Mouse (Mus musculus) midbrain, embryonic 14.5 days (tissue): ENCODE data around the gene Pipox. TPM values are rescaled to one million over a fixed set of nuclear protein-coding genes. Genes with fewer than 3 reads are reported as not detected.

Source experiments
- ATAC-seq: fragments of 200-750 bp; cut with Nextera tagmentation; 2 replicates; pipeline ENCODE4 v1.8.0; 2017; ENCODE audit warnings: moderate number of reproducible peaks, moderate library complexity; ENCODE audit not compliant: low FRiP score, low TSS enrichment
- DNase-seq: peaks from one replicate; pipeline ENCODE4 v3.0.0-alpha.2; 2015
- H3K27ac ChIP-seq: fragments of 300-500 bp; sonication (generic); replicated peaks from 2 replicates; pipeline ENCODE4 v1.5.1; 2014; ENCODE audit warnings: mild to moderate bottlenecking, low read depth, low read length, moderate library complexity
- H3K27me3 ChIP-seq: fragments of 300-500 bp; sonication (generic); 2 replicates; pipeline ENCODE4 v1.6.1; 2014; ENCODE audit warnings: low read length, control low read depth, mixed read lengths; ENCODE audit not compliant: control insufficient read depth, insufficient read depth
- H3K36me3 ChIP-seq: fragments of 300-500 bp; sonication (generic); 2 replicates; pipeline ENCODE4 v1.6.1; 2014; ENCODE audit warnings: low read length, control low read depth; ENCODE audit not compliant: control insufficient read depth, insufficient read depth
- H3K4me1 ChIP-seq: fragments of 300-500 bp; sonication (generic); 2 replicates; pipeline ENCODE4 v1.6.1; 2014; ENCODE audit warnings: mild to moderate bottlenecking, antibody characterized with exemption, low read length, control low read depth; ENCODE audit not compliant: control insufficient read depth, insufficient read depth
- H3K4me2 ChIP-seq: fragments of 300-500 bp; sonication (generic); 2 replicates; pipeline ENCODE4 v1.6.1; 2014; ENCODE audit warnings: mild to moderate bottlenecking, low read length, moderate library complexity
- H3K4me3 ChIP-seq: fragments of 300-500 bp; sonication (generic); replicated peaks from 2 replicates; pipeline ENCODE4 v1.5.1; 2014; ENCODE audit warnings: low read depth, low read length
- H3K9ac ChIP-seq: fragments of 300-500 bp; sonication (generic); replicated peaks from 2 replicates; pipeline ENCODE4 v1.6.1; 2014; ENCODE audit warnings: mild to moderate bottlenecking, low read length, moderate library complexity
- H3K9me3 ChIP-seq: fragments of 300-500 bp; sonication (generic); 2 replicates; pipeline ENCODE4 v1.6.1; 2016; ENCODE audit warnings: low read length, control low read depth, mixed read lengths; ENCODE audit not compliant: control insufficient read depth
- WGBS: fragments of 180-500 bp; shearing (Covaris S2); extraction: QIAGEN DNeasy Blood & Tissue Kit; methylation state at CpG from one replicate; pipeline ENCODE4 v1.1.7; 2014; 5-methylcytosine and 5-hydroxymethylcytosine counted together
- polyA plus RNA-seq: library from polyadenylated mRNA; unstranded; fragments of >200 nt; fragmentation: Nextera tagmentation; extraction: Ambion mirVana; gene quantifications from 2 replicates; pipeline ENCODE4 v1.2.1, GENCODE M21; 2014

Gene Pipox
- polyA plus RNA-seq, 1 experiment from 2014 or later = 4.0 TPM

- no peaks in the 10 kb centered on the region for H3K9me3 ChIP-seq
- peak overlapping the region; percentile 21; the same call in 1 of the 2 replicates for H3K4me2 ChIP-seq
- H3K4me3 ChIP-seq = no peak overlapping the region
- 12% methylated on average over 10 of the region's 10 CpGs for WGBS
- peak overlapping the region; percentile 85 for H3K27ac ChIP-seq
- ATAC-seq (peak; percentile 34; the same call in 1 of the 2 replicates), DNase-seq (no peak)
- H3K9ac ChIP-seq = no peak overlapping the region
- no peaks in the 10 kb centered on the region for H3K36me3 ChIP-seq
- peaks cover 10% of the 10 kb centered on the region; the same call in 1 of the 2 replicates for H3K27me3 ChIP-seq
- H3K4me1 ChIP-seq = peaks cover 50% of the 10 kb centered on the region
Observed at GRCm38 (mm10) chr11:77884524-77885245, 9.2 kb downstream of the Pipox start.

GRCm38 (mm10) chr11:77876760-77877148 is 17.1 kb downstream of the Pipox start:
- no peaks in the 10 kb centered on the region for H3K9me3 ChIP-seq
- ATAC-seq (no peak), DNase-seq (no peak)
- peak overlapping the region; percentile 24; the same call in 1 of the 2 replicates for H3K9ac ChIP-seq
- H3K4me3 ChIP-seq = no peak overlapping the region
- H3K4me2 ChIP-seq = no peak overlapping the region
- no peaks in the 10 kb centered on the region; the same call in 1 of the 2 replicates for H3K27me3 ChIP-seq
- peak overlapping the region; percentile 77 for H3K27ac ChIP-seq
- H3K36me3 ChIP-seq = no peaks in the 10 kb centered on the region
- peaks cover 49% of the 10 kb centered on the region for H3K4me1 ChIP-seq
- WGBS = 41% methylated on average over 11 of the region's 11 CpGs

- 0 out of 2 replicates have a peak overlapping the region, but pooled peaks have one; percentile 4 for H3K4me2 ChIP-seq
- H3K4me3 ChIP-seq = no peak overlapping the region
- peak; percentile 41; the same call in 1 of the 2 replicates for ATAC-seq
- no peaks in the 10 kb centered on the region for H3K9me3 ChIP-seq
- H3K27me3 ChIP-seq = no peaks in the 10 kb centered on the region; the same call in 1 of the 2 replicates
- H3K27ac ChIP-seq = peak overlapping the region; percentile 77
- DNase-seq = peak; percentile 60
- WGBS = 41% methylated on average over 26 of the region's 26 CpGs
- H3K36me3 ChIP-seq = no peaks in the 10 kb centered on the region
- H3K4me1 ChIP-seq = peaks cover 54% of the 10 kb centered on the region
- peak overlapping the region; percentile 24; the same call in 1 of the 2 replicates for H3K9ac ChIP-seq
Observed at GRCm38 (mm10) chr11:77875847-77876759, 17.8 kb downstream of the Pipox start.

- peak; percentile 70 for DNase-seq
- H3K4me1 ChIP-seq = peaks cover 57% of the 10 kb centered on the region
- no peak overlapping the region for H3K4me3 ChIP-seq
- no peak overlapping the region for H3K4me2 ChIP-seq
- WGBS = 18% methylated on average over 5 of the region's 5 CpGs
- H3K27me3 ChIP-seq = no peaks in the 10 kb centered on the region; the same call in 1 of the 2 replicates
- H3K9ac ChIP-seq = no peak overlapping the region
- peak overlapping the region; percentile 77 for H3K27ac ChIP-seq
- ATAC-seq = peak; percentile 65; the same call in 1 of the 2 replicates
- no peaks in the 10 kb centered on the region for H3K36me3 ChIP-seq
- H3K9me3 ChIP-seq = no peaks in the 10 kb centered on the region
Observed at GRCm38 (mm10) chr11:77875269-77875668, 18.6 kb downstream of the Pipox start.

- peak overlapping the region; percentile 77 for H3K27ac ChIP-seq
Observed at GRCm38 (mm10) chr11:77874685-77875231, 19.1 kb downstream of the Pipox start.

GRCm38 (mm10) chr11:77873116-77873515 is 20.8 kb downstream of the Pipox start:
- H3K4me1 ChIP-seq = peaks cover 66% of the 10 kb centered on the region
- no peak overlapping the region for H3K9ac ChIP-seq
- no peaks in the 10 kb centered on the region for H3K27me3 ChIP-seq
- no peak overlapping the region for H3K27ac ChIP-seq
- no peaks in the 10 kb centered on the region for H3K9me3 ChIP-seq
- ATAC-seq (no peak), DNase-seq (no peak)
- WGBS = 47% methylated on average over 3 of the region's 3 CpGs
- H3K36me3 ChIP-seq = no peaks in the 10 kb centered on the region
- H3K4me3 ChIP-seq = no peak overlapping the region
- H3K4me2 ChIP-seq = no peak overlapping the region

More at GRCm38 (mm10) chr11:77874685-77875231, 19.1 kb downstream of the Pipox start:
- no peak for DNase-seq
- no peaks in the 10 kb centered on the region; the same call in 1 of the 2 replicates for H3K27me3 ChIP-seq
- WGBS = 48% methylated on average over 6 of the region's 6 CpGs
- peaks cover 57% of the 10 kb centered on the region for H3K4me1 ChIP-seq
- no peak overlapping the region for H3K9ac ChIP-seq
- H3K4me3 ChIP-seq = no peak overlapping the region
- H3K9me3 ChIP-seq = no peaks in the 10 kb centered on the region
- no peak overlapping the region for H3K4me2 ChIP-seq
- no peak for ATAC-seq
- H3K36me3 ChIP-seq = no peaks in the 10 kb centered on the region

GRCm38 (mm10) chr11:77872685-77873084 is 21.2 kb downstream of the Pipox start:
- 0 out of 2 replicates have a peak overlapping the region, but pooled peaks have one; percentile 10 for H3K9ac ChIP-seq
- H3K4me1 ChIP-seq = peaks cover 70% of the 10 kb centered on the region
- H3K4me3 ChIP-seq = no peak overlapping the region
- no peak for ATAC-seq
- 6% methylated on average over 7 of the region's 7 CpGs for WGBS
- no peaks in the 10 kb centered on the region for H3K27me3 ChIP-seq
- DNase-seq = no peak
- H3K27ac ChIP-seq = peak overlapping the region; percentile 54
- H3K9me3 ChIP-seq = no peaks in the 10 kb centered on the region
- peak overlapping the region; percentile 30 for H3K4me2 ChIP-seq
- no peaks in the 10 kb centered on the region for H3K36me3 ChIP-seq

- no peaks in the 10 kb centered on the region for H3K36me3 ChIP-seq
- ATAC-seq (no peak; the same call in 1 of the 2 replicates), DNase-seq (peak; percentile 74)
- peaks cover 71% of the 10 kb centered on the region for H3K4me1 ChIP-seq
- no peak overlapping the region for H3K4me3 ChIP-seq
- 6% methylated on average over 11 of the region's 11 CpGs for WGBS
- H3K27me3 ChIP-seq = no peaks in the 10 kb centered on the region
- H3K4me2 ChIP-seq = peak overlapping the region; percentile 30
- 0 out of 2 replicates have a peak overlapping the region, but pooled peaks have one; percentile 10 for H3K9ac ChIP-seq
- H3K27ac ChIP-seq = peak overlapping the region; percentile 54
- no peaks in the 10 kb centered on the region for H3K9me3 ChIP-seq
Observed at GRCm38 (mm10) chr11:77872236-77872635, 21.7 kb downstream of the Pipox start.
